Mouse (Mus musculus): ENCODE measurements around the gene Il31.
"Not testable (repeated sequence)": the region's sequence is repeated elsewhere in the genome, so short reads cannot be mapped to it uniquely, and the experiment has no call there.

Gene Il31

DNA sequence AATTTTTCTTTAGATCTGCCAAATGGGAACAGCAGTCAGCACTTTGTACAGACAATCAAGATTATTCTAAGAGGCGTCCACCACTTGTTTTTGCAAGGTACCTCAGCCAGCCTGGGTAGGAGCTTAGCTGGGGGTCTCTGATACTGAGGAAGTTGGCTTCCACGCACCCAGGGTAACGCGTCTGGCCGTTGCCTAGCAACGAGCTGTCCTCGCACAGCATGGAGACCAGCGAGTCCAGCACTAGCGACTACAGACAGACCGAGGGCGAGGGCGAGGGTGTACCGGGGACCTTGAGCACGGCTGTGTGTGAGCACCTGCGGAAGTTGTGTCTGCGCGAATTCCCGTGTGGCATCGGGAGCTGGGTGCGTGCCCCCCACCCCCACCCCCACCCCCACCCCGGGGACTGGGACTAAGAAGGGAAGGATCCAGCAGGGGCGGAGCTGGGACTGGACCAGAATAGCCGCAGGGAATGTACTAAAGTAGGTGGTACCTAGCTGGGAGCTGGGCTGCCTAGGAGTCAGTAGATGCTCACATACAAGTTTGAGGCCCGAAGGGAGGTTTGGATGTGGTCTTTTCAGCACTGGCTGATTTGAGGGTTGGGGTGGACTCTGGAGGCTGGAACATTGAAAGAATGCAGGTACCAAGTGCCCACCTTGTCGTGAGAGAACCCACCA lies at the start of gene Il31, which contains the start of gene Lrrc43:
Gene Il31 (minus strand): TSS at position 378 of the 674 bp plus-strand sequence.
Gene Lrrc43 (plus strand): TSS at position 194 of the 674 bp plus-strand sequence.
- DNase-seq (ENCODE audit: low spot score in 2 of 2), result no peak

DNA sequence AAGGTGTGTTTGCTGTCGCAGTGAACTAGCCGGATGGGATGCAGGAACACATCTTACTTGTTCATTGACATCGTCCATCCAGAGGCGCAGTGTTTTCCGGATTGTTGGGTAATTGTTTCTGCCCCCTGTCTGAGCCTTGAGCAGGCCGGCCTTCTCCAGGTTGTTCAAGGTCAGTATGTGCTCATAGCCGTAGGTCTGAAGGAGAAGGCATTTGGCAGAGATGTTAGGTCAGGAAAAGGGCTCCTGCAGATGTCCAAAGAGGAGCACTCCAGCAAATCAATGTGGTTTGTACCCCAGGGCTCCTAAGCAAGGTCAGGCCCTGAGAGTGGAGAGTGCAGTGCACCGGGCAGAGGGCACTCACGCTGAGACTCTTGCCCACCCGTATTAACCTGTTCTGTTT lies 44.5 kb upstream of the Il31 start:
- DNase-seq (ENCODE audit: low spot score in 2 of 2), result no peak

DNA sequence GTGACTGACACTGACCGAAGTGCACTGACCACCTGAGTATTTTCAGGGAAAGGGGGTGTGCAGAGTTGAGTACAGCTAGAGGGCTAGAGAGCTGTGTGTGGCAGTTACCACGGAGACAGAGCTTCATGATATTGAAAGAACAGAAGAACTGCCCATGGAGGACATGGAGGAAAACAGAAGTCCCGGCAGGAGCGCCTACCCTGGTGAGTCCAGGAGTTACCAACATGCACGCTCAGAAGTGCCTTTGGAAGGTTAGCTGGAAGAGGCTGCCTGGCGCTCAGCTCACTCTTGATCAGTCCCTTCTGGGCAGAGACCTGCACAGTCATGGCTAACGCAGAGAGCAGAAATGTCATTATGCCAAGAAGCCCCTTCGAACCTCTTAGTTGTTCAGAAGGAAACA lies 40.8 kb upstream of the Il31 start:
- no peak for DNase-seq (ENCODE audit: low spot score in 2 of 2)

DNA sequence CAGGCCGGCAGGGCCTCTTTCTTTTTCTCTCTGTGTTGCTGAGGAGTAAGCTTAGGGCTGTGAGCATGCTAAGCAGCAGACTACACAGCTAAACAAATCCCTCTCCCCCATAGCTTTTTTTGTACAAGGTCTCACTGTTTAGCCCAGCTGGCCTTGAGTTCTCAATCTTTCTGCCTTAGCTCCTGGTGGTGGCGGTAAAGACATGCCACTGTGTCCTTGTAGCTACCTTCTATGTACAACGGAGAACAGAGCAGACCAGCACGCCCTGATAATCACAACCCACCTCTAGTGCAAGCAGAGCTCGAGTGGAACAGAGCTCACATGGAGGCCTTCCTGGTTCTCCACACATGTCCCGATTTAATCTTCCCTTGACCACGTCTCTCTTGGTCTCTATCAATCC lies 39.4 kb upstream of the Il31 start:
- DNase-seq (ENCODE audit: low spot score in 2 of 2), result peak in 1 of 2 experiments; percentile 8

DNA sequence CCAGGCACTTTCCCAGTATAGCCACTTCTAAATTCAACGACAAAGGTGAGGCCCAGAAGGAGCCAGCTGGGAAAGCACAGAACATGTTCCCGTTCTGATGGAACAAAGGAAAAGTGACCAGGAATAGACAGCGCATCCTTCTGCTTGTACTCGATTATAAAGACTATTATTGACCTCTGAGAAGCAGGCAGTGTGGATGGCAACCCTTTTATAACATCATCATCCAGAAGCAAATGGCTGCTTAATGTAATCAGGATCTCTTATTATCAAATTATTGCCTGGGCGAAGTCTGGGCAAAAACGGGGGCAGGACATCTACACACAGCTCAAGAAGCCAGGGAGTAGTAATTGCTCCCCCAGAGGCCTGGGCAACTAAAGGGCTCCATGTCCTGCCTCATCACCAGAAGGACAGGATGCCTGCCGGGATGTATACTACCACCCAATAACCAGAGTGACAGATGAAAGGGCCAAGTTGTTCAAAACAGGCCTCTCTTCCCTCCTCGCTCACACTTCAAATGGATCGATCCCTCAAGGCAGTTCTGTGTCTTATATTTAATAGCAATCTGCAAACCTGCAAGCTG lies 36.7 kb upstream of the Il31 start:
- peak in 1 of 2 experiments; percentile 3 for DNase-seq (ENCODE audit: low spot score in 2 of 2)

DNA sequence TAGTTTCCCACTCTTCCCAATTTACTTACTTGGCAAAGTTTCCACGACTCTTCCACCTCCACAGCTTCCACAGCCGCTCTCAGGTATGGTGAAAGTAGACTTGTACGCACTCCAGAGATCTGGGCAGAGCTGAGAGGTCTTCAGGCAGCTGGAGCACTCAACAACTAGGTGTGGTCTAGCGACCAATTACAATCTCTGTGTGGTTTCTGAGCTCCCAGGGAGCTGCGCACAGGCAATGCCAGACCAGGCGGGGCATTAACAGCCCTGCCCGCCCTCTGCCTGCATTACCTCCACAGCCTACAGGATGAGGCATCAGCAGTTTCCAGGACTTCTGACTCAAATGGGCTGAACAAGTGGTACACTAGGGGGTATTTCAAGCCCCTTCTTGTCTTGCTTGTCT lies 36.0 kb upstream of the Il31 start, which contains the start of gene Gm49027:
Gene Gm49027 (minus strand): TSS at position 208 of the 400 bp plus-strand sequence.
- peak in 1 of 2 experiments; percentile 10 for DNase-seq (ENCODE audit: low spot score in 2 of 2)

DNA sequence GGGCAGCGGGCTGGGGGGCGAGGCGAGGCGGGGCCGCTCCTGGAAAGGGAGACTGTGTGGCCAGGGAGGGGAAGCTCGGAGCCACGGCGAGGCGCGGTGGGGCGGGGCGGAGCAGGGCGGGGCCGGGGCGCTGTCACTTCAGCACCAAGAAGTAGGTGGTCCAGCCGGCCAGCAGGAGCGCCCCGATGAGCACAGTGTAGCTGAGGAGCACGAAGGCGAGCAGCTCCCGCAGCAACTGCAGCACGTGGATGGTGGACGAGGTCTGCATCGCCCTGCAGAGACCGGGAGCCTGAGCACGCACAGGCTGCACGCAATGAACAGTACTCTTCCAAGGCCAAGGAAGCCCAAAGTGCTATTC lies 35.1 kb upstream of the Il31 start:
- DNase-seq (ENCODE audit: low spot score in 2 of 2), result no peak

DNA sequence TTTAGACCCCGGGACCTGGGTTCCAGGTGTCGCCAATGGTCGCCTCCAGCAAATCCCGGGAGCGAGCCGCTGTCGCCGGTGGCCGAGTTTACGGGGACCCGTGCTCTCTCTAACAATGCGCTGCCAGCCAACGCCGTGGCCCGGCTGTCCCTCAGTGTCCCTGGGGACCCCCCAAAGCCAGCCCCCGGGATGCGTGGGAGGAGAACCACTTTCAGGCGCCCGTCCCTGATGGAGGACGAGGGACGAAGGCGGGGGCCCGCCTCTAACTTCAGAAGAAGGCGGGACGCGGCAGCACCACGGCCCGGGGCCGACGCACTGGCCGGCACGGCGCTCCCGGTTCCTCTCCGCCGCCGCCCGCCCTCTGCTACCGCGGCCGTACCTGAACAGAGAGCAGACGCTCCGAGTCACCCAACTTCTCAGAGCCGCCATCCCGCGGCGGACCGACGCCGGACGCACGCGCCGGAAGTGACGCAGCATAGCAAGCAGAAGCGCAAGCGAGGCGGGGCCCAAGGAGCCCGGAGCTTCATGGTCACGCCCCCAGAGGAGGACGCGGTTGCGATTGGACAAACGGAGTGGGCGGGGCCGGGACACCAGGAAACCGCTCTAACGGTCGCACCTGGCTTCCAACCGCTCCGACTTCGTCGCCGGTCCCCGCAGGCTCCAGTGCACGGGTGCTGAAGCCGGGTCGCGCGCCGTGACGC lies 34.6 kb upstream of the Il31 start, which contains the start of gene Diablo:
Gene Diablo (minus strand): TSS at position 485 of the 701 bp plus-strand sequence.
- peak; percentile 99 for DNase-seq (ENCODE audit: low spot score in 2 of 2)

DNA sequence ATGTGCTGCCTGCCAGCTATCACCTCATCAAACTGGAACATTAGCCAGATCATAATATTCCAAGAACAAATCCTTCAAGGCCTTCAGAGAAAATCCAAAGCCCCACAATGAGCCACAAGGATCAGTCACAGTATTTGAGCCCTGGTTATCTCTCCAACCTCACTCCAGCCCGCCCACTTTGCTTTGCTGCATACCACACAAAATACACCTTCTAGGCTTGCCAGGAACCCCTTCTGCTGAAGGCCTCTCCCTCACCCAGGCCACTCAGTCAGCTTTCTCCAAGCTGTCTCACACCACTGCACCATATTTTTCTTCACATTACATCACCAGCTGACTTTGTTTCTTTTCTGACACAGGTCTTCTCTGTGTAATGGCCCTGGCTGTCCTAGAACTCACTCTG lies 32.9 kb upstream of the Il31 start:
- peak in 1 of 2 experiments; percentile 13 for DNase-seq (ENCODE audit: low spot score in 2 of 2)

DNA sequence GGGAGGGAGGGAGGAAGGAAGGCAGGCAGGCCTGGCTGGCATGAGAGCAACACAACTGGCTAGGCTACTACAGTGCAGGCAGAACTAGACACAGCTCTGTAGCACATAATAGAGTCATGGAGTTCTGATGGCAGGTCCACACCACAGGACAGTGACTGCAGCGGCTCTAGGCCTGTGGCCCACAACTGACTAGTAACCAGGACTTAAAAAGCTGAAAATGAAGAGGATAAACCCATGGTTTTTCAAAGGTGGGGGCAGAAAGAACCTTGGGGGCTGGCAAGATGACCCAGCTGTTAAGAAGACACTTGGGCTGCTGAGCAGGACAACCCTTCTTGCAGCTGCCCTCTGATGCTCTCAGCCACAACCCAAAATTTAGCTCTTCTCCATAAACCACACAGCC lies 32.3 kb upstream of the Il31 start:
- peak in 1 of 2 experiments; percentile 9 for DNase-seq (ENCODE audit: low spot score in 2 of 2)

DNA sequence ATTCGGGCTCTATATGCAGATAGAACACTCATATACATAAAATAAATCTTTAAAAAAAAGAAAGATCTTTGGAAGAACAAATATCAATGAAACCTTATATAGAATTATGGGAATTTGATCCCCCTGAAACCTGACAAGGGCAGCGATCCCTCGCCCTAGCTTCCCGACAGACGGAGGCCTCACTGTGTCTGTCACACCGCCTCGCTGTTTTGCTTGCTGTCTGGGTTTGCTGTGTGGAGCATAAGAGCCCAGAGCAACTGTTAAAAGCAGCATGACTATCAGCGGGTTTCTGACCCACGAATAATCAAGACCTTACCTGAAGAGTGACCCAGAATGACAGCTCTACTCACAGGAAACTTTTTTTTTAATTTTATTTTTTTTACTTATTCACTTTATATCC lies 31.4 kb upstream of the Il31 start:
- peak in 1 of 2 experiments; percentile 8 for DNase-seq (ENCODE audit: low spot score in 2 of 2)

DNA sequence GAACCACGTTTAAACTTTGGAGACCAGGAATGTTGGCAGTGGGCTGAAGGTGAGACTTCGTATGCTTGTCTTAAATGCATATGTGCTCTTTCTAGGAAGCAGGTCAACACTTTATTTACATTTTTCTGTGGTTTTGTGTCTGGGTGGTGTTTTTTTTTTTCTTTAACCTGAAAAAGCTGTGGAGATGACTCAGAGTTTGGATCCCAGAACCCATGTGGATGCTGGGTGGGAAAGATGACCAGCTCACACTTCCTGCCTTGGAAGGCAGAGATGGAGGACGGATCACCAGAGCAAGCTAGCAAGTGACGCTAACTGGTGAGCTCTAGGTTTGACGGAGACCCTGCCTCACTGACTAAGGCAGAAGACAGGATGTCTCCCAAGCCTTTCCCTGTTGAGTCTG lies 25.6 kb upstream of the Il31 start:
- DNase-seq (ENCODE audit: low spot score in 2 of 2), result no peak

DNA sequence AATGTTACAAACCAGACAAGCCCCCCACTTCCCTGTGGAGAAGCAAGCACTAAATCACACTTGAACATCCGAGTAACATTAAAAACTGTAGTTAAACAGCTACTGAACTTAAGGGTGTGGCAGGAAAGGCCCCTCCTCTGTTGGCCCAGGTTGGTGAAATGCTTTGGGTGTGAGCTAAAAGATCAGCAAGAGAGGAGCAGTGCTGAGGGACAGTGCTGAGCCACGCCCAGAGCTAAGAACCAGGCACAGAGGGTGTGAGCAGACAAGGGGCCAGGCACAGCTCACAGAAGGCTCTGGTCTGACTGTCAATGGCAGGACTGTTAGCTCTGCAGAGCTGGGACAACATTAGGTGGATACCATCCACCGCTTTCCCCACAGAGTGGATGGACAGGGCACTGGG lies 22.8 kb upstream of the Il31 start:
- no peak for DNase-seq (ENCODE audit: low spot score in 2 of 2)

DNA sequence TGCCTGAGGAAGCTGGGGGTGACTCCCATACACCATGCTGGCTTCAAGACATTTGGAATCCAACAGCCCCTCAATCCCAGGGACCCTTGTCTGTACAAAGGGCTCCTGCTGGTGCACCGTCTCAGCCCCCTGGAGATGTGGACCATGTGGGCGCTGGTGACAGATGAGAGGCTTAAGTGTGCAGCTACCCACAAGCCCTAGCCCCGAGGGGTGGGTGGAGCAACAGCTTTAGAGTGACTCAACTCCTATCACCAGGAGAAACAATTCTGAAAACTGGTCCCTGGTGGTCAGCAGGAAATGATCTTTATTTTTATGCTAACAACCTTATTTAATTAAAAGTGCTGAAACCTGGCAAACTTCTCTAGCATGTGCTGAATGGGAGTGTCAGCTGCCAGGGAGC lies 22.1 kb upstream of the Il31 start:
- DNase-seq (ENCODE audit: low spot score in 2 of 2), result not testable (repeated sequence)

DNA sequence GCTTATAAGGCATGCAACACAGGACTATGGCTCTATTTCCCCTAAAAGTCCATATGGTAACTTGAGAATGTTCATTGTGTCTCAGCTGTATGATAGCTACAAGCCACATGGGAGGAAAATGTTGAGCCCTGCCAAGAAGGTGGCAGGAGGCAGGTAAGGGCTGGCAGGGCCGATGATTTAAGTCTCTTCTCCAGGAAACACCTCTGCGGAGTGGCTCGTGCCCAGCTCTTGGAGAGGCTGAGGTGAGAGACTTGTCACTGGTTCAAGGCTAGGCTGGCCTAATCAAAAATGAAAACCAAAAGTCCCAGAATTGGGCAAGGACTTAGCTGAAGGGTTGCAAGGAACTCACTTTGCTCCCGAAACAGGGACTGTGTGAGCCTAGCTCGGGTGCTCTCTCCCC lies 20.9 kb upstream of the Il31 start, which contains the start of gene B3gnt4:
Gene B3gnt4 (plus strand): TSS at position 301 of the 400 bp plus-strand sequence.
- no peak for DNase-seq (ENCODE audit: low spot score in 2 of 2)

DNA sequence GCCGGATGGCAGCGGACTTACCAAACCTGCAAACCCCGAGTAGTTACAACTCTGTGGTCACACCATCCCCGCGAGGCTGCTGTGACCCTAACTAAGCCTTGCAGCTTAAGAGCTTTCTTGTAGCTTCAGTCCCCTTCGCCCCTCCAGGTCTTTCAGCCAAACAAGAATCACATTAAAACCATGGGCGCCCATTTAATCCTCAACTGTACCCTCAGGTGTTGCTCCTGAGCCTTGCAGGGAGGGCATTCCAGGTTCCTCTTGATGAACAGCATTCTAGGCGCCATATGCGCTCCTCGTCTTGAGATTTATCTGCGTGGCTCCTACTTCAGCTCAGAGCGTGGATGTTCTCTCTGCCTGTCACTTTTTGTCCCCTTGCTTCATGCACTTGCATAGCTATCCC lies 19.6 kb upstream of the Il31 start:
- no peak for DNase-seq (ENCODE audit: low spot score in 2 of 2)

DNA sequence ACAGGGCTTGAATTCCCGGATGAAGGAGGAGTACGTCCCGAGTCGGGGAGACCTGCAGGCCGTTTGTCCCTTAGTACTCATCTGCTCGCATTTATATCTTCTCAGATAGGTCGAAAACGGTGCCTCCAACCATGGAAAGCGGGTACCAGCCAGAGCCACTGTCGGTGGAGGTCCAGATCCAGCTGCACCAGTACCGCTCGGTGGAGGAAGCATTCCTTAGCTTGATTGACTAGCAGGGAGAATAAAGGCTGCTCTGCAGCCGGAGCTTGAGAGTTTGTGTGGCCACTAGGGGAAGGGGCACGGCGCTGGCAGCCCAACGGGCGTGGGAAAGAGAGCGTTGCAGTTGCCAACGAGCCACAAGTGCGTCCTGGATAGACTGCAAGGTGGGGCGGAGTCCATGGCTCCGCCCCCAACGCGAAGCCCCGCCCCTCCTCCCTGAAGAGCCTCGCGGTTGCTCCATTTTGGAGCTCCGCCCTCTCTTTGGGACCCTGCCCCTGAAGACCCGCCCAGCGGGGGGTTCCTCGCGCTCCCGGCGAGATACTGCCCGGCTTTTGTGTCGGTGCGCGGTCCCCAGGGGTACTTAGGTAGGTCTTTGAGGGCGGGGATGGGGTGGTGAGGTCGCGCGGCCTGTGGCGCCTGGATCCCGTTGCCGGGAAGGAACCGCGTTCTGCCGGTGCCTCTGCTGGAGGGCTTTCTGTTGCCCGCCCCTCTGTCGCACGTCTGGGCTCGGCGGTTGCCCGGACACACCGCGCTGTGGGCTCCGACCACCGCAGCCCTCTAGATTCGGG lies 18.8 kb upstream of the Il31 start:
- DNase-seq (ENCODE audit: low spot score in 2 of 2), result peak; percentile 57 to 83

DNA sequence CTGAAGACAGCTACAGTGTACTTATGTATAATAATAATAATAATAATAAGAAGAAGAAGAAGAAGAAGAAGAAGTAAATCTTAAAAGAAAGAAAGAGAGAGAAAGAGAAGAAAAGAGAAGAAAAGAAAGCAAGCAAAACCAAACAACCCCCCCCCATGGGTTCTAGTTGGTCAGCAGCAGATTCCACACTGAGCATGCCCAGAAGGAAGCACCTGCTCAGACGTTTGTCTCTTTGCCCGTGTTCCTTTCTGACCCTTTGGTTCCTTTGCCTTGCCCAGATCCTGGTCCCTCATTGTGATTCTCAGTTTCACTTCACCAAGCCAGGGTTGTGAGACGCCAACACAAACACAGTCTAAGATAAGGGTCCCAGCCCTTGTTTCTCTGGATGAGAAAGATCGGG lies 12.7 kb upstream of the Il31 start:
- DNase-seq (ENCODE audit: low spot score in 2 of 2), result no peak

DNA sequence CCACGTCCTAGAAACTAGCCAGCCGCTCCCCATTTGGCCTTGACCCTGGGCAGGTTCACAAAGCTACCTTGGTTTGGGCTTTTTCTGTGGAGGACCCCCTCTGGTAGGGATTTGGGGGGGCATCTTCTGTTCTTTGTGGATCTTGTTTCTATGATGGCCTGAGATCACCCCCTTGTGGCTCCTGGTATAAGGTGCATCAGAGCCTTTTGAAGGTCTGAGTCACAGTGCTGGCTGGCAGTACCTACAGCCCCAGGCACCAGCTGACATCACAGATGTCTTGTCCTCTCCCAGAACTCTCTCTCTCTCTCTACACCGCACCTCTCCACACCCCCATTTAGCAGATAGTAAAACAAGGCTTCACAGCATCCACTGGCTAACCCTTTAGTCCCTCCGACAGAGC lies 10.4 kb upstream of the Il31 start:
- peak in 1 of 2 experiments; percentile 46 for DNase-seq (ENCODE audit: low spot score in 2 of 2)

DNA sequence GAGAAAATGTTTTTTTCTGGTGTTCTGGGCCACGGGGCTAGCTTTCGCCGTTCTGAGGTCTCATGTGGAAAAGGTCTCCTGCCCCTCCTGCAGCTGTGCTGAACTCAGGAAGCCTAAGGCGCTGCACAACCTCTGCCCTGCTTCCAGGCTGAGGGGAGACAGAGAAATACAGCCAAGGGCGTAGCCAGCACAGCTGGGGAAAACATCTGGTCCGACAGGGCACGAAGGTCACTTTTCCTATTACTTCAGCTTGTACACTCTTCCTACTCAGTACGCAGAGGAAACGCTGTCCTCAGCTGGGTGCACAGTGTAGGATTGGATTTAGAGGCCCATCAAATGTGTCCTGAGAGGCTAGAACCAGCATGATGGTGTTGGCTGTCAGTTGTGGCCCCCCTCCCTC lies 646 bp upstream of the Il31 start:
- DNase-seq (ENCODE audit: low spot score in 2 of 2), result no peak

DNA sequence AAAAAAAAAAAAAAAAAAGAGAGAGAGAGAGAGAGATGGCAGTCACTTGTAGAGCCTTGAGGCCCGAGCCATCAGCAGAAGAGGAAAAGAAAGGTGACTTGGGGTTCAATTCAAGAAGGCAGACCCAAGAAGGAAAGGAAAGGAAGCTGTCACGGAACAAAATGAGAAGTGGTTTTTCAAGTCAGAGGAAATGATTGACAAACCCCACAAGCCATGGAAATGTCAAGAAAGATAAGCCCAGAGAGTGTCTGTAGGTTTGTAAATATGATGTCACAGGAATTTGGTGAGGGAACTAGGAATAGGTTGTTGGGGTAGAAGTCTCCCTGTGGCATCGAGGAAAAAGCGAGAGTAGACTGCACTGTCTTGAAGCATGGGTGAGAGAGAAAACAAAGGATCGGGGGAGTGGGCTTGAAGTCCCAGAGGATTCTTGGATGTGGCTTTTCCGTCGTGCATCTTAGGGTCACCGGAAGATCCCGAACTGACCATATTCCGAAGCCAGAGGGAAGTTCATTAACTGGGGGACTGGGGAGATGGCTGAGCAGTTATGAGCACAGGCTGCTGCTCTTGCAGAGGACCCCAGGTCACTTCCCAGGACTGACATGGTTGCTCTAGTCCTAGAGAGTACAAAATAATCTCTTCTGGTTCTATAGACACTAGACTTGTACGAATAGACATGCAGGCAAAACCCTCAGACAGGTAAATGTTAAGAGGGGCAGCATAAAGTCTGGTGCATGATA lies 1.5 kb downstream of the Il31 start:
- no peak for DNase-seq (ENCODE audit: low spot score in 2 of 2)
